Mouse (Mus musculus): ENCODE data around the gene Tenm3. TPM values are rescaled to one million over a fixed set of nuclear protein-coding genes. Genes with fewer than 3 reads are reported as not detected.

The Tenm3 gene
- polyA plus RNA-seq, 1 experiment from 2014 or later, result 49.6 TPM

- Histone ChIP-seq H3K9ac (no peak overlapping the region), H3K4me1 (peaks cover 28% of the 10 kb centered on the region), H3K4me3 (no peak overlapping the region), H3K9me3 (no peaks in the 10 kb centered on the region), H3K27me3 (replicated peaks) (no peaks in the 10 kb centered on the region), H3K27ac (no peak overlapping the region), H3K4me2 (no peak overlapping the region), H3K36me3 (replicated peaks) (no peaks in the 10 kb centered on the region)
- 79% methylated on average over 8 of the region's 8 CpGs for WGBS
- no peak for ATAC-seq (replicated peaks)
Observed at GRCm38 (mm10) chr8:48315605-48316004, 528.1 kb downstream of the Tenm3 start.

GRCm38 (mm10) chr8:48313985-48314368, 529.8 kb downstream of the Tenm3 start:
- no peaks in the 10 kb centered on the region for H3K27me3 ChIP-seq (replicated peaks)
- H3K9me3 ChIP-seq, result no peaks in the 10 kb centered on the region
- H3K4me1 ChIP-seq, result peaks cover 44% of the 10 kb centered on the region
- peak; percentile 51; the same call in 1 of the 2 replicates for ATAC-seq (replicated peaks)
- no peak overlapping the region for H3K4me2 ChIP-seq
- no peak overlapping the region for H3K4me3 ChIP-seq
- H3K36me3 ChIP-seq (replicated peaks), result no peaks in the 10 kb centered on the region
- no peak overlapping the region for H3K9ac ChIP-seq
- no peak overlapping the region for H3K27ac ChIP-seq
- WGBS, result 37% methylated on average over 5 of the region's 5 CpGs

GRCm38 (mm10) chr8:48313210-48313984, 530.4 kb downstream of the Tenm3 start:
- 68% methylated on average over 11 of the region's 11 CpGs for WGBS
- no peak overlapping the region for H3K4me3 ChIP-seq
- H3K9me3 ChIP-seq, result no peaks in the 10 kb centered on the region
- H3K9ac ChIP-seq, result no peak overlapping the region
- ATAC-seq (replicated peaks), result no peak
- no peak overlapping the region for H3K27ac ChIP-seq
- H3K4me1 ChIP-seq, result peaks cover 50% of the 10 kb centered on the region
- no peaks in the 10 kb centered on the region for H3K36me3 ChIP-seq (replicated peaks)
- no peak overlapping the region for H3K4me2 ChIP-seq
- no peaks in the 10 kb centered on the region for H3K27me3 ChIP-seq (replicated peaks)

- 40% methylated on average over 3 of the region's 3 CpGs for WGBS
- ATAC-seq (replicated peaks), result no peak
Observed at GRCm38 (mm10) chr8:48311706-48312105, 532.0 kb downstream of the Tenm3 start.

GRCm38 (mm10) chr8:48310240-48310849, 533.4 kb downstream of the Tenm3 start:
- ATAC-seq (replicated peaks), result peak; percentile 55
- Histone ChIP-seq H3K36me3 (replicated peaks) (no peaks in the 10 kb centered on the region), H3K4me2 (no peak overlapping the region), H3K4me1 (peaks cover 50% of the 10 kb centered on the region), H3K4me3 (no peak overlapping the region), H3K27me3 (replicated peaks) (no peaks in the 10 kb centered on the region), H3K9me3 (no peaks in the 10 kb centered on the region), H3K27ac (peak overlapping the region; percentile 53; the same call in 1 of the 2 replicates), H3K9ac (no peak overlapping the region)
- 22% methylated on average over 10 of the region's 10 CpGs for WGBS

More at GRCm38 (mm10) chr8:48311706-48312105, 532.0 kb downstream of the Tenm3 start:
- Histone ChIP-seq H3K9ac (no peak overlapping the region), H3K36me3 (replicated peaks) (no peaks in the 10 kb centered on the region), H3K4me1 (peaks cover 50% of the 10 kb centered on the region), H3K9me3 (no peaks in the 10 kb centered on the region), H3K27me3 (replicated peaks) (no peaks in the 10 kb centered on the region), H3K4me2 (no peak overlapping the region), H3K27ac (no peak overlapping the region; the same call in 1 of the 2 replicates), H3K4me3 (no peak overlapping the region)

- Histone ChIP-seq H3K4me1 (peaks cover 50% of the 10 kb centered on the region), H3K4me3 (no peak overlapping the region), H3K27me3 (replicated peaks) (no peaks in the 10 kb centered on the region), H3K4me2 (no peak overlapping the region), H3K9ac (no peak overlapping the region), H3K36me3 (replicated peaks) (no peaks in the 10 kb centered on the region), H3K9me3 (no peaks in the 10 kb centered on the region), H3K27ac (peak overlapping the region; percentile 16)
- peak; percentile 31; the same call in 1 of the 2 replicates for ATAC-seq (replicated peaks)
- WGBS, result 42% methylated on average over 16 of the region's 16 CpGs
Observed at GRCm38 (mm10) chr8:48309191-48309987, 534.4 kb downstream of the Tenm3 start.

GRCm38 (mm10) chr8:48304224-48304623, 539.5 kb downstream of the Tenm3 start:
- no peak for ATAC-seq (replicated peaks)
- no peak overlapping the region for H3K4me2 ChIP-seq
- no peaks in the 10 kb centered on the region for H3K27me3 ChIP-seq (replicated peaks)
- no peaks in the 10 kb centered on the region for H3K36me3 ChIP-seq (replicated peaks)
- no peak overlapping the region for H3K4me3 ChIP-seq
- H3K9me3 ChIP-seq, result no peaks in the 10 kb centered on the region
- H3K27ac ChIP-seq, result no peak overlapping the region
- no peak overlapping the region for H3K9ac ChIP-seq
- peaks cover 15% of the 10 kb centered on the region for H3K4me1 ChIP-seq
- 79% methylated on average over 7 of the region's 7 CpGs for WGBS

- Histone ChIP-seq H3K9ac (no peak overlapping the region), H3K27ac (0 out of 2 replicates have a peak overlapping the region, but pooled peaks have one; percentile 21), H3K4me2 (no peak overlapping the region; the same call in 1 of the 2 replicates), H3K4me3 (no peak overlapping the region), H3K9me3 (no peaks in the 10 kb centered on the region), H3K4me1 (peaks cover 7% of the 10 kb centered on the region; the same call in 1 of the 2 replicates), H3K36me3 (replicated peaks) (no peaks in the 10 kb centered on the region; the same call in 1 of the 2 replicates), H3K27me3 (replicated peaks) (no peaks in the 10 kb centered on the region)
- WGBS, result 50% methylated on average over 12 of the region's 12 CpGs
- ATAC-seq (replicated peaks), result peak; percentile 50; the same call in 1 of the 2 replicates
Observed at GRCm38 (mm10) chr8:48300613-48301037, 543.1 kb downstream of the Tenm3 start.

- ATAC-seq (replicated peaks), result no peak
Observed at GRCm38 (mm10) chr8:48300061-48300460, 543.7 kb downstream of the Tenm3 start.

GRCm38 (mm10) chr8:48299341-48299740, 544.4 kb downstream of the Tenm3 start:
- WGBS, result 80% methylated on average over 12 of the region's 12 CpGs
- H3K4me3 ChIP-seq, result no peak overlapping the region
- ATAC-seq (replicated peaks), result no peak

More at GRCm38 (mm10) chr8:48300061-48300460, 543.7 kb downstream of the Tenm3 start:
- Histone ChIP-seq H3K9me3 (no peaks in the 10 kb centered on the region), H3K27ac (no peak overlapping the region), H3K9ac (no peak overlapping the region), H3K4me3 (no peak overlapping the region), H3K36me3 (replicated peaks) (no peaks in the 10 kb centered on the region; the same call in 1 of the 2 replicates), H3K4me2 (no peak overlapping the region), H3K27me3 (replicated peaks) (no peaks in the 10 kb centered on the region), H3K4me1 (peaks cover 7% of the 10 kb centered on the region; the same call in 1 of the 2 replicates)
- whole genome bisulfite sequencing, result 61% methylated on average over 8 of the region's 8 CpGs

GRCm38 (mm10) chr8:48296371-48296770, 547.4 kb downstream of the Tenm3 start:
- no peaks in the 10 kb centered on the region for H3K9me3 ChIP-seq
- no peak overlapping the region for H3K27ac ChIP-seq
- no peak overlapping the region for H3K4me2 ChIP-seq
- H3K27me3 ChIP-seq (replicated peaks), result no peaks in the 10 kb centered on the region
- peaks cover 9% of the 10 kb centered on the region; the same call in 1 of the 2 replicates for H3K36me3 ChIP-seq (replicated peaks)
- no peak overlapping the region for H3K9ac ChIP-seq
- H3K4me1 ChIP-seq, result peaks cover 7% of the 10 kb centered on the region; the same call in 1 of the 2 replicates
- ATAC-seq (replicated peaks), result no peak
- no peak overlapping the region for H3K4me3 ChIP-seq
- WGBS, result 93% methylated on average over 7 of the region's 7 CpGs

More at GRCm38 (mm10) chr8:48299341-48299740, 544.4 kb downstream of the Tenm3 start:
- Histone ChIP-seq H3K36me3 (replicated peaks) (no peaks in the 10 kb centered on the region; the same call in 1 of the 2 replicates), H3K4me1 (peaks cover 7% of the 10 kb centered on the region; the same call in 1 of the 2 replicates), H3K4me2 (no peak overlapping the region), H3K27ac (no peak overlapping the region), H3K9me3 (no peaks in the 10 kb centered on the region), H3K27me3 (replicated peaks) (no peaks in the 10 kb centered on the region), H3K9ac (no peak overlapping the region)
